Mouse (Mus musculus) small intestine, adult 2 months (tissue): ENCODE measurements around the gene Tagln2. TPM values are rescaled to one million over a fixed set of nuclear protein-coding genes. Genes with fewer than 3 reads are reported as not detected.
A peak's percentile ranks its signal among the peaks of the same experiment; 100 is the strongest.

Source experiments
- H3K27ac ChIP-seq: fragments of 200-500 bp; 2 replicates; pipeline ENCODE4 v1.5.1; 2012; ENCODE audit warnings: low read depth, low read length, control low read depth, inconsistent platforms; ENCODE audit not compliant: insufficient read depth
- H3K27me3 ChIP-seq: fragments of 200-500 bp; 2 replicates; pipeline ENCODE4 v1.6.1; 2012; ENCODE audit warnings: mild to moderate bottlenecking, moderate library complexity, low read length, inconsistent platforms; ENCODE audit not compliant: control insufficient read depth, insufficient read depth
- H3K36me3 ChIP-seq: fragments of 200-500 bp; 2 replicates; pipeline ENCODE4 v1.6.1; 2012; ENCODE audit warnings: mild to moderate bottlenecking, low read length, control low read depth, inconsistent platforms; ENCODE audit not compliant: control insufficient read depth, insufficient read depth
- H3K4me1 ChIP-seq: fragments of 200-500 bp; 2 replicates; pipeline ENCODE4 v1.6.1; 2012; ENCODE audit warnings: low read length, inconsistent platforms, mixed read lengths; ENCODE audit not compliant: control insufficient read depth, insufficient read depth, insufficient read length
- H3K4me3 ChIP-seq: fragments of 200-500 bp; 2 replicates; pipeline ENCODE4 v1.5.1; 2012; ENCODE audit warnings: low read depth, mild to moderate bottlenecking, control low read depth, inconsistent platforms, low read length, moderate library complexity
- CTCF ChIP-seq: fragments of 200-500 bp; IDR thresholded peaks from 2 replicates; pipeline ENCODE4 v1.5.1; 2012; ENCODE audit warnings: low read depth, mild to moderate bottlenecking, control low read depth, inconsistent platforms, low read length, moderate library complexity, mixed read lengths; ENCODE audit not compliant: insufficient replicate concordance, insufficient read length; ENCODE audit errors: extremely low read depth
- POLR2A ChIP-seq: fragments of 200-500 bp; IDR thresholded peaks from 2 replicates; pipeline ENCODE4 v1.6.1; 2012; ENCODE audit warnings: low read depth, mild to moderate bottlenecking, control low read depth, inconsistent platforms, low read length, moderate library complexity
- WGBS: fragments of 180-500 bp; shearing (Covaris S2); methylation state at CpG from one replicate; pipeline ENCODE4 v1.1.7; 2018; 5-methylcytosine and 5-hydroxymethylcytosine counted together
- polyA plus RNA-seq: library from polyadenylated mRNA; depleted of rRNA; stranded (reverse); fragments of >200 nt; gene quantifications from 2 replicates; pipeline ENCODE4 v1.2.3, GENCODE M21; 2012; rRNA removed

The Tagln2 gene
- polyA plus RNA-seq, 1 experiment, result 284 TPM

GRCm38 (mm10) chr1:172549717-172550116 is 49.9 kb downstream of the Tagln2 start:
- peaks cover 12% of the 10 kb centered on the region for H3K4me1 ChIP-seq
- H3K36me3 ChIP-seq, result no peaks in the 10 kb centered on the region
- no peak overlapping the region for H3K27ac ChIP-seq
- WGBS, result 6% methylated on average over 8 of the region's 8 CpGs
- peak overlapping the region; percentile 85 for H3K4me3 ChIP-seq
- TF ChIP-seq POLR2A (no peak), CTCF (no peak)
- no peaks in the 10 kb centered on the region for H3K27me3 ChIP-seq

- Histone ChIP-seq H3K4me3 (peak overlapping the region; percentile 85), H3K27me3 (no peaks in the 10 kb centered on the region), H3K27ac (peak overlapping the region; percentile 3; the same call in 1 of the 2 replicates), H3K4me1 (peaks cover 12% of the 10 kb centered on the region), H3K36me3 (no peaks in the 10 kb centered on the region)
- TF ChIP-seq CTCF (no peak), POLR2A (peak; percentile 53; the same call in 1 of the 2 replicates)
- under 1% methylated on average over 8 of the region's 8 CpGs for WGBS
Observed at GRCm38 (mm10) chr1:172550551-172550951, 50.7 kb downstream of the Tagln2 start.

GRCm38 (mm10) chr1:172551009-172551408 is 51.2 kb downstream of the Tagln2 start:
- TF ChIP-seq CTCF (no peak), POLR2A (no peak)
- H3K36me3 ChIP-seq, result no peaks in the 10 kb centered on the region
- no peaks in the 10 kb centered on the region for H3K27me3 ChIP-seq
- peaks cover 12% of the 10 kb centered on the region for H3K4me1 ChIP-seq
- H3K27ac ChIP-seq, result no peak overlapping the region
- WGBS, result 11% methylated on average over 7 of the region's 7 CpGs
- H3K4me3 ChIP-seq, result peak overlapping the region; percentile 85

- TF ChIP-seq POLR2A (no peak), CTCF (no peak)
Observed at GRCm38 (mm10) chr1:172552623-172553022, 52.8 kb downstream of the Tagln2 start.

GRCm38 (mm10) chr1:172555638-172556037 is 55.8 kb downstream of the Tagln2 start, which contains the start of gene Vsig8:
TSS of gene Vsig8 (plus strand) at chr1:172555938.
- Histone ChIP-seq H3K4me1 (peaks cover 5% of the 10 kb centered on the region; the same call in 1 of the 2 replicates), H3K4me3 (no peak within 1 kb of the TSS), H3K27ac (no peak within 1 kb of the TSS), H3K27me3 (no peaks in the 10 kb centered on the region), H3K36me3 (no peaks in the 10 kb centered on the region)
- 67% methylated on average over 11 of the region's 11 CpGs for WGBS
- TF ChIP-seq CTCF, result no peak
- TF ChIP-seq POLR2A, result no peak

More at GRCm38 (mm10) chr1:172552623-172553022, 52.8 kb downstream of the Tagln2 start:
- Histone ChIP-seq H3K4me1 (peaks cover 12% of the 10 kb centered on the region), H3K4me3 (no peak overlapping the region), H3K27me3 (no peaks in the 10 kb centered on the region), H3K27ac (no peak overlapping the region), H3K36me3 (no peaks in the 10 kb centered on the region)
- 78% methylated on average over 1 of the region's 1 CpGs for WGBS

Other genes with a start within 250 kb of the Tagln2 start
- gene Atp1a4, start 241.6 kb upstream of the Tagln2 start, polyA plus RNA-seq, result not detected in 2 replicates
- 52.7 and 90.8 TPM in 2 replicates for gene Igsf8, start 238.4 kb upstream of the Tagln2 start, polyA plus RNA-seq
- gene Atp1a2, start 202.0 kb upstream of the Tagln2 start, polyA plus RNA-seq, result 2.7 and 3.5 TPM in 2 replicates
- 0.25 TPM in 1 of 2 replicates, not detected in the other for gene Kcnj9, start 170.7 kb upstream of the Tagln2 start, polyA plus RNA-seq
- 0.44 and 0.65 TPM in 2 replicates for gene Kcnj10, start 158.8 kb upstream of the Tagln2 start, polyA plus RNA-seq
- gene Pigm, start 123.5 kb upstream of the Tagln2 start, polyA plus RNA-seq, result 3.5 and 4.8 TPM in 2 replicates
- 2.1 TPM in 2 replicates for gene Slamf9, start 24.7 kb upstream of the Tagln2 start, polyA plus RNA-seq
- gene Igsf9, start 18.3 kb upstream of the Tagln2 start, polyA plus RNA-seq, result 145 and 516 TPM in 2 replicates
- gene Cfap45, start 20.8 kb downstream of the Tagln2 start, polyA plus RNA-seq, result 0.29 and 1.3 TPM in 2 replicates
- 0.35 and 1.0 TPM in 2 replicates for gene Vsig8, start 55.9 kb downstream of the Tagln2 start, polyA plus RNA-seq
- gene Slamf8, start 90.5 kb downstream of the Tagln2 start, polyA plus RNA-seq, result 3.1 and 4.4 TPM in 2 replicates
- not detected in 2 replicates for gene Fcrl6, start 102.5 kb downstream of the Tagln2 start, polyA plus RNA-seq
- 12.6 and 14.4 TPM in 2 replicates for gene Dusp23, start 132.9 kb downstream of the Tagln2 start, polyA plus RNA-seq
- gene Crp, start 198.0 kb downstream of the Tagln2 start, polyA plus RNA-seq, result 0.15 TPM in 1 of 2 replicates, not detected in the other